Comparison of ENCODE assay signal across 8 mouse cellular contexts in the genomic region with DNA sequence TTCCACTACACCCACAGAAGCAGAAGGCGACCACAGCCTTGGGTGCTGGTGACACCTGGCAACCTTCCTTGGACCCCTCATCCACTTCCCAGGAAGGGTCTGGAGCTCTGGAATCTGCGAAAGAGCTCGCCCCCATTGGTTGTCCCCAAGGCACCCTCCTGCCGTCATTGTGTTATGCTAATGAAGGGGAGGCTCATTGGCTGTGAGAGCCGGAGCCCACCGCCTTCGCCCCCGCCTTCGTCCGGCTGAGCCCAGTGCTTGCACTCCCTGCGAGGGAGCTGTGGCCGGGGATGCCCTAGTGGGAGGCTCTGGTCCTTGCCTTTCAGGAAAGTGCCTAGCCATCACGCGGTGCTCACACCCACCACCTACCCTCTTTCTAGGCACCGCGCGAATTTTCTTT. TPM values are rescaled to one million over a fixed set of nuclear protein-coding genes. Genes with fewer than 3 reads are reported as not detected.
DNase-seq lines count a peak whose midpoint lies in the region; ATAC-seq lines count a peak whose summit lies in the region.

No protein-coding gene starts in this region.

- peak overlapping the region; percentile 42 for H3K9ac ChIP-seq in intestine, embryonic 15.5 days
- peak overlapping the region; percentile 65 for H3K9ac ChIP-seq in midbrain, embryonic 12.5 days (replicated peaks)
- peak overlapping the region; percentile 66; the same call in 1 of the 2 replicates for H3K9ac ChIP-seq in stomach, embryonic 16.5 days (ENCODE audit: low read length)

- H3K9me3 ChIP-seq in intestine, embryonic 15.5 days, result no peaks in the 10 kb centered on the region
- H3K9me3 ChIP-seq in midbrain, embryonic 12.5 days, result no peaks in the 10 kb centered on the region
- no peaks in the 10 kb centered on the region for H3K9me3 ChIP-seq in stomach, embryonic 16.5 days (replicated peaks; ENCODE audit: control insufficient read depth, low read length)

- 1% methylated on average over 17 of the region's 17 CpGs for WGBS in intestine, embryonic 15.5 days
- 0% methylated on average over 17 of the region's 17 CpGs for WGBS in midbrain, embryonic 12.5 days
- 0% methylated on average over 17 of the region's 17 CpGs for WGBS in stomach, embryonic 16.5 days

- H3K27me3 ChIP-seq in intestine, embryonic 15.5 days (replicated peaks), result no peaks in the 10 kb centered on the region
- H3K27me3 ChIP-seq in midbrain, embryonic 12.5 days, result no peaks in the 10 kb centered on the region
- no peaks in the 10 kb centered on the region for H3K27me3 ChIP-seq in stomach, embryonic 16.5 days (ENCODE audit: control insufficient read depth, insufficient read depth, low read length)

- intact Hi-C loops in left cerebral cortex, postnatal 14 days (cut with DNase I), result no loop called here

- ATAC-seq in intestine, embryonic 15.5 days, result peak; percentile 95
- ATAC-seq in midbrain, embryonic 12.5 days (ENCODE audit: low FRiP score, low read depth), result peak; percentile 100
- peak; percentile 97 for ATAC-seq in stomach, embryonic 16.5 days (ENCODE audit: insufficient read depth, low FRiP score)

- peak overlapping the region; percentile 84 for H3K4me2 ChIP-seq in intestine, embryonic 15.5 days (replicated peaks)
- H3K4me2 ChIP-seq in midbrain, embryonic 12.5 days (replicated peaks), result peak overlapping the region; percentile 87
- H3K4me2 ChIP-seq in stomach, embryonic 16.5 days (ENCODE audit: low read depth, low read length), result peak overlapping the region; percentile 74

- no peak overlapping the region for H3K27ac ChIP-seq in intestine, embryonic 15.5 days
- no peak overlapping the region for H3K27ac ChIP-seq in midbrain, embryonic 12.5 days (replicated peaks)
- H3K27ac ChIP-seq in stomach, embryonic 16.5 days (ENCODE audit: low read length), result no peak overlapping the region

- H3K36me3 ChIP-seq in intestine, embryonic 15.5 days, result no peaks in the 10 kb centered on the region
- no peaks in the 10 kb centered on the region for H3K36me3 ChIP-seq in midbrain, embryonic 12.5 days
- no peaks in the 10 kb centered on the region for H3K36me3 ChIP-seq in stomach, embryonic 16.5 days (ENCODE audit: control insufficient read depth, insufficient read depth, low read length)

- no peaks in the 10 kb centered on the region for H3K4me1 ChIP-seq in intestine, embryonic 15.5 days (replicated peaks)
- peaks cover 7% of the 10 kb centered on the region; the same call in 1 of the 2 replicates for H3K4me1 ChIP-seq in midbrain, embryonic 12.5 days
- peaks cover 4% of the 10 kb centered on the region; the same call in 1 of the 2 replicates for H3K4me1 ChIP-seq in stomach, embryonic 16.5 days (ENCODE audit: control insufficient read depth, insufficient read depth, low read length)

- H3K4me3 ChIP-seq in intestine, embryonic 15.5 days (replicated peaks), result peak overlapping the region; percentile 47
- H3K4me3 ChIP-seq in midbrain, embryonic 12.5 days, result peak overlapping the region; percentile 62
- peak overlapping the region; percentile 57 for H3K4me3 ChIP-seq in stomach, embryonic 16.5 days (replicated peaks; ENCODE audit: low read length)

- peak; percentile 76 for DNase-seq in WW6 (ENCODE audit: low read depth, low spot score)
- peak; percentile 66 for DNase-seq in embryo, embryonic 11.5 days (ENCODE audit: low read depth, low spot score)
- DNase-seq in gastrocnemius, postnatal 4 days (ENCODE audit: low spot score in 2 of 2), result peak; percentile 47 to 58
- DNase-seq in left cerebral cortex, postnatal 14 days (ENCODE audit: low spot score in 2 of 2), result peak; percentile 72 to 76
- no peak for DNase-seq in spleen, adult 12 weeks (ENCODE audit: low spot score)

RNA-seq across cellular contexts. Expression of gene Kcnt2, which starts 0.5 kb away (rescaled TPM):
- 1 to 10 TPM; 2.4 TPM for total RNA-seq in gastrocnemius, postnatal 4 days (2021)
- 1.9 and 2.5 TPM in 2 replicates for polyA plus RNA-seq in intestine, embryonic 15.5 days (2015; fragmentation: Nextera tagmentation; extraction: Ambion mirVana)
- total RNA-seq in left cerebral cortex, postnatal 14 days (2021), result 10 to 100 TPM; 43.1 to 58.7 TPM
- 1.9 and 2.6 TPM in 2 replicates for polyA plus RNA-seq in midbrain, embryonic 12.5 days (2016; fragmentation: Nextera tagmentation; extraction: Ambion mirVana)
- 3.0 and 3.3 TPM in 2 replicates for polyA plus RNA-seq in stomach, embryonic 16.5 days (2015; fragmentation: Nextera tagmentation; extraction: Ambion mirVana)
